Mouse (Mus musculus) ES-Bruce4 (cell line): ENCODE data around the gene Yap1. TPM values are rescaled to one million over a fixed set of nuclear protein-coding genes. Genes with fewer than 3 reads are reported as not detected.
A peak's percentile ranks its signal among the peaks of the same experiment; 100 is the strongest.

Source experiments
- H3K27ac ChIP-seq: 2 replicates; pipeline ENCODE4 v1.5.1; 2012; ENCODE audit warnings: low read length, inconsistent platforms; ENCODE audit not compliant: insufficient read depth
- H3K27me3 ChIP-seq: 2 replicates; pipeline ENCODE4 v1.6.1; 2012; ENCODE audit warnings: mild to moderate bottlenecking, low read length, inconsistent platforms; ENCODE audit not compliant: control insufficient read depth, poor library complexity, insufficient read depth, severe bottlenecking
- H3K36me3 ChIP-seq: 2 replicates; pipeline ENCODE4 v1.6.1; 2012; ENCODE audit warnings: inconsistent platforms, mild to moderate bottlenecking, low read length, moderate library complexity; ENCODE audit not compliant: control insufficient read depth, poor library complexity, insufficient read depth, severe bottlenecking
- H3K4me1 ChIP-seq: one replicate; pipeline ENCODE4 v1.8.1; 2011; ENCODE audit warnings: low read length; ENCODE audit not compliant: control insufficient read depth, insufficient read depth
- H3K4me3 ChIP-seq: 2 replicates; pipeline ENCODE4 v1.5.1; 2011; ENCODE audit warnings: low read depth, mild to moderate bottlenecking, low read length
- H3K9ac ChIP-seq: 2 replicates; pipeline ENCODE4 v1.6.1; 2012; ENCODE audit warnings: low read depth, mild to moderate bottlenecking, inconsistent platforms; ENCODE audit not compliant: poor library complexity, severe bottlenecking
- H3K9me3 ChIP-seq: replicated peaks from 2 replicates; pipeline ENCODE4 v1.6.1; 2012; ENCODE audit warnings: mild to moderate bottlenecking, low read length, inconsistent platforms; ENCODE audit not compliant: control insufficient read depth, poor library complexity, insufficient read depth, severe bottlenecking
- CTCF ChIP-seq: IDR thresholded peaks from one replicate; pipeline ENCODE4 v1.8.1; 2011; ENCODE audit warnings: low read depth, low read length
- EP300 ChIP-seq: IDR thresholded peaks from 2 replicates; pipeline ENCODE4 v1.6.1; 2011; ENCODE audit warnings: low read depth, low read length; ENCODE audit not compliant: insufficient read depth
- POLR2A ChIP-seq: IDR thresholded peaks from one replicate; pipeline ENCODE4 v1.8.1; 2011; ENCODE audit warnings: low read length; ENCODE audit not compliant: insufficient read depth
- polyA plus RNA-seq: library from polyadenylated mRNA; stranded (reverse); fragments of >200 nt; gene quantifications from 2 replicates; pipeline ENCODE4 v1.2.4, GENCODE M21; 2011; ENCODE audit warnings: low read depth; ENCODE audit not compliant: missing spikeins, insufficient read depth, insufficient read length

Gene Yap1
- polyA plus RNA-seq, 1 experiment, result 131 TPM

- no peaks in the 10 kb centered on the region for H3K4me1 ChIP-seq
- no peaks in the 10 kb centered on the region for H3K36me3 ChIP-seq
- H3K27ac ChIP-seq, result no peak overlapping the region
- TF ChIP-seq EP300 (no peak), CTCF (no peak), POLR2A (no peak)
- no peak overlapping the region for H3K4me3 ChIP-seq
- no peak overlapping the region for H3K9ac ChIP-seq
- H3K27me3 ChIP-seq, result no peaks in the 10 kb centered on the region
- H3K9me3 ChIP-seq, result no peaks in the 10 kb centered on the region
Measured at GRCm38 (mm10) chr9:8032847-8033246, 28.5 kb upstream of the Yap1 start.

DNA sequence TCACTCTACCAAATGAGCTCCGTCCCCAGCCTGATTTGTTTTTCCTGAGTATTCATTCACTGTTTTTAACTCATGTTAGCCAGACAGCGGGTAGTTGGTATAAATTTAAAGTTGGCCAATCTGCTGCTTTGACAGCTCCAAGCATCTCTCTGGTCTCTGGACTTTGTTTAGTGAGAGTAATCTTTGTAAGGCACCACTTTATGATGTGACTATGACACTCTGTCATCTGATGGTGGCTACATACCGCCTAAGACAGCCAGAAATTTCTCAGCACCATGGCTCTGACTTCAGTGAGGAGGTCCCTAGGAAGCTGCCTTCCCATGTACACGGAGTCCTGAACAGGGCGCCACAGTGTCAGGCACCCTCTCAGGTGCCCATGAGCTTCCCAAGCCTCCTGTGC, 14.2 kb upstream of the Yap1 start:
- Histone ChIP-seq H3K36me3 (no peaks in the 10 kb centered on the region), H3K27ac (no peak overlapping the region), H3K4me1 (no peaks in the 10 kb centered on the region), H3K9me3 (no peaks in the 10 kb centered on the region), H3K9ac (no peak overlapping the region), H3K27me3 (no peaks in the 10 kb centered on the region), H3K4me3 (no peak overlapping the region)
- no peak for TF ChIP-seq POLR2A
- TF ChIP-seq CTCF, result no peak
- TF ChIP-seq EP300, result no peak

DNA sequence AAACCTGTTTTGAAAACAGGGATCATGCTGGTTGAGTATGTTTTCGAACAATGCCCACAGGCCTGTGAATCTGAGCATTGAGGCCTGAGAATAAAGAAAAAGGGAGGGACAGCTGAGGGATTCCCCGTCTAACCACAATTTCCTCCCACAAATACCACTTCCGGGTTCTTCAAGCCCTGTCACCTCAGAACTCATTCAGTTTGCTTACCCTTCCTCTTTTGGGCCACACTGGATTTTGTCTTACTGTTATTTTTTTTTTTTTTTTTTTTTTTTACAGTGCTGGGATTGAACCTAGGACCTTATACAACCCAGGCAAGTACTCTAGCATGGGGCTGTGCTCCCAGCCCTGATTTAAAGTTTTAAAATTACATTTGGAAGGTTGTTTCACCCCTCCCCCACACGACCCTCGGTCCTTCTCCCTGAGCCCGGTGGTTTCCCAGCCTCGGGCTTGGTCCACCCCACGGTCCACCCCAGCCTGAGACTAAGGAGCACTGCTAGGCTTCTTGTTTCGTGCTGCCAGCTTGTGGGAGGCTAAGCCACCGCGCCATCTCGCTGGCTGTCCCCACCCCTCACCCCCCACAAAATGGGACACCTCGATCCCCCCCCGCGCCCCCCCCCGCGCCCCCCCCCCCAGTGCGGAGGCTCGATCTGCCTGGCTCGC, 13.0 kb upstream of the Yap1 start:
- Histone ChIP-seq H3K9ac (peak overlapping the region; percentile 67; the same call in 1 of the 2 replicates), H3K27me3 (no peaks in the 10 kb centered on the region), H3K4me3 (peak overlapping the region; percentile 56; the same call in 1 of the 2 replicates), H3K36me3 (no peaks in the 10 kb centered on the region), H3K27ac (no peak overlapping the region), H3K9me3 (no peaks in the 10 kb centered on the region), H3K4me1 (no peaks in the 10 kb centered on the region)
- TF ChIP-seq CTCF (no peak), EP300 (no peak), POLR2A (no peak)

DNA sequence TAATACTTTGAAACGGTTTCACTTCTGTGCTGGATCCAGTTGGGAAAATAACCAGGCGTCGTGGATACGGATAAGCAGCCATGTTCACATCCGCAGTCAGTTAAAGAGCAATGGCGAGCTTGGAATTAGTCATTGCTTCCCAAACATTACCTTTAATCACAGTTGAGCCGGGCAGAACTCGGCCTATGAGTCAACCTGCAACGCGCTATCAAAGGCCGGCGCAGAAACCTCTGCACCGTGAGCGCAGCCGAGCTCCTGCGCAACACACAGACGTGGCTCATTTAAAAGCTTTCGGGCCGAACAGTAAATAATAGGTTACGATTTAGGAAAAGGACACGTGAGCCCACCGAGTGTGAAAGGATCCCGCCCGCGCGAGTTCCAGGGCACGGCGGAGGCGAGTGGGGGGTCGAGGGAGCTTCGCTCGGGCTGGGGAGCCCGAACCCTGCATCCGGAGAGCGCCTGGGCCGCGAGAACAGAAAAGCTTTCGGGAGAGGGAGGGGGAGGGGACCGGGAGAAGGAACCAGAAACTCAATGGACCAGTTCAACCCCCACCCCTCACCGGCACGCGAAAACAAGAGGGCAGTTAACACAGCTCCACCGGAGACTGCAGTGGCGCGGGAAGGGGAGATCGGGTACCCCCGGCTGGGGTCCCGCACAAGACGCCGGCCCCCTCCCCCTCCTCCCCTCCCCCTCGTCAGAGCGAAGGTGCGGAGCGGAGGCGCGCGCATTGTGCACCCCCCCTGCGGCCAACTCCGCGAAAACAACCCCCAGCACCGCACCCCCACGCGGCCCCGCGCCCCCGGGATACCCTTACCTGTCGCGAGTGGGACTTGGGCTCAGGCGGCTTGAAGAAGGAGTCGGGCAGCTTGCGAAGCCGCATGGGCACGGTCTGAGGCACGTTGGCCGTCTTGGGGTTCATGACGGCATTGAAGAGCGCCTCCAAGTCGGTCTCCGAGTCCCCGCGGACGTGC, 810 bp downstream of the Yap1 start:
- Histone ChIP-seq H3K9me3 (no peaks in the 10 kb centered on the region), H3K4me3 (peak overlapping the region; percentile 85), H3K4me1 (no peaks in the 10 kb centered on the region), H3K9ac (peak overlapping the region; percentile 96), H3K36me3 (peaks cover 18% of the 10 kb centered on the region), H3K27me3 (no peaks in the 10 kb centered on the region), H3K27ac (peak overlapping the region; percentile 58)
- TF ChIP-seq EP300 (no peak), CTCF (no peak), POLR2A (no peak)

DNA sequence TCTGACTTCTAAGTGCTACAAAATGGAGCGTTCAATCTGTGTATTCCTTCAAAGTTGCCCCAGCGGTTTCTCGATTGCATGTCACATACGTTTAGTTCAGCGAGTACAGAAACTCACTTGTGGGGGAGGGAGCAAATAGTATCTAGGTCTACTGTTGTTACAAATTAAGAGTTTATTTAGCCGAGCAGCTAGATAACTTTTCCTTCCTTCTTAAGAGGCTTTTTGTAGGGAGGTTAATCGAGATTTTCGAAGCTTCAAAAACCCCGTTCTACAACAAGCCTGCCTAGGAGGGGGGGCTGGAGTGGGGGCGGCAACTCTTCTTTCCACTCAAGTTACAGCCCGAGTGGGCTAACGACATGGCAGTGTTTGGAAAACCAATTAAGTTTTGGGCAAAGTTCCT, 1.6 kb downstream of the Yap1 start:
- peak overlapping the region; percentile 85 for H3K4me3 ChIP-seq
- no peaks in the 10 kb centered on the region for H3K27me3 ChIP-seq
- no peaks in the 10 kb centered on the region for H3K4me1 ChIP-seq
- H3K27ac ChIP-seq, result peak overlapping the region; percentile 27; the same call in 1 of the 2 replicates
- TF ChIP-seq POLR2A (no peak), CTCF (no peak), EP300 (no peak)
- H3K9me3 ChIP-seq, result no peaks in the 10 kb centered on the region
- peaks cover 26% of the 10 kb centered on the region for H3K36me3 ChIP-seq
- peak overlapping the region; percentile 96 for H3K9ac ChIP-seq

DNA sequence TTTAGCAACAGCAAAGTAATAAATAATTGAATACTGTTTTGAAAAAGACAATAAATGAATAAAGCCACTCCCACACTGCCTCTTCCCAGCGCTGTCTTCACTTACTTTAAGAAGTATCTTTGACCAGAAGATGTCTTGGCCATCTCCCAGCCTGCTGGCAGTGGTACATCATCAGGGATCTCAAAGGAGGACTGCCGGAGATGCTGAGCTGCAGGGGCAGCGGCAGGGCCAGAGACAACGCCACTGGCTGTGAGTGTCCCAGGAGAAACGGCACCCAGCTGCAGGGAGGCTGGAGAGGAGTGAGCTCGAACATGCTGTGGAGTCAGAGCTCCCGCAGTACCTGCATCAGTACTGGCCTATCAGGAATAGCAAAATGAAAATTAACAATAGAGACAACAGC, 3.0 kb downstream of the Yap1 start:
- no peaks in the 10 kb centered on the region for H3K27me3 ChIP-seq
- no peak overlapping the region for H3K4me3 ChIP-seq
- no peak overlapping the region for H3K9ac ChIP-seq
- no peak overlapping the region for H3K27ac ChIP-seq
- H3K9me3 ChIP-seq, result no peaks in the 10 kb centered on the region
- peaks cover 1% of the 10 kb centered on the region for H3K4me1 ChIP-seq
- peaks cover 27% of the 10 kb centered on the region for H3K36me3 ChIP-seq
- TF ChIP-seq POLR2A (no peak), EP300 (no peak), CTCF (no peak)
